Mouse (Mus musculus) heart, postnatal 36 days (tissue): ENCODE results near the gene Cdk6. TPM values are rescaled to one million over a fixed set of nuclear protein-coding genes. Genes with fewer than 3 reads are reported as not detected.
"Not testable (repeated sequence)": the region's sequence is repeated elsewhere in the genome, so short reads cannot be mapped to it uniquely, and the experiment has no call there.

Source experiments
- DNase-seq, 2 experiments: peaks; one replicate each; pipeline ENCODE4 v3.0.0; 2021 to 2022
- intact Hi-C: fragments of 180-260 bp; cut with DNase I; formaldehyde crosslinking; loops from one replicate; pipeline ENCODE4 v1.15.1; 2025
- total RNA-seq, 2 experiments: library from RNA; stranded (reverse); gene quantifications; 2 replicates each; pipeline ENCODE4 v1.2.3; 2021

Cdk6 gene
- total RNA-seq: 10 to 100 TPM; 10.6 to 14.0 TPM

- intact Hi-C loops: loop anchor here (2.0 to 5.0 kb wide), 3 partner anchors 81 to 143 kb away; no protein-coding TSS in a partner anchor
- peak; percentile 55 to 70 for DNase-seq
These were observed at the start of gene Cdk6 for GRCm38 (mm10) chr5:3341111-3341911. Gene Cdk6 (plus strand): TSS chr5:3341485.

GRCm38 (mm10) chr5:3293666-3294065, 47.6 kb upstream of the Cdk6 start:
- DNase-seq: no peak
- intact Hi-C loops: no loop called here

- peak in 1 of 2 experiments; percentile 5 for DNase-seq
- intact Hi-C loops: no loop called here
These were observed 40.4 kb upstream of the Cdk6 start for GRCm38 (mm10) chr5:3300801-3301457.

GRCm38 (mm10) chr5:3301535-3301934, 39.8 kb upstream of the Cdk6 start:
- DNase-seq: no peak
- intact Hi-C loops: no loop called here

- DNase-seq: no peak
- intact Hi-C loops: no loop called here
These were observed 37.4 kb upstream of the Cdk6 start for GRCm38 (mm10) chr5:3303876-3304275.

GRCm38 (mm10) chr5:3306146-3306545, 35.1 kb upstream of the Cdk6 start:
- intact Hi-C loops: no loop called here
- no peak for DNase-seq

GRCm38 (mm10) chr5:3309122-3309521, 32.2 kb upstream of the Cdk6 start:
- intact Hi-C loops: no loop called here
- no peak for DNase-seq

GRCm38 (mm10) chr5:3309587-3309986, 31.7 kb upstream of the Cdk6 start:
- intact Hi-C loops: no loop called here
- DNase-seq: no peak

- DNase-seq, intact Hi-C loops: not testable (repeated sequence)
These were observed 30.1 kb upstream of the Cdk6 start for GRCm38 (mm10) chr5:3311156-3311555.

- intact Hi-C loops, DNase-seq: not testable (repeated sequence)
These were observed 23.6 kb upstream of the Cdk6 start for GRCm38 (mm10) chr5:3317724-3318123.

- DNase-seq: no peak
- intact Hi-C loops: no loop called here
These were observed 21.1 kb upstream of the Cdk6 start for GRCm38 (mm10) chr5:3320225-3320624.

- intact Hi-C loops: no loop called here
- no peak for DNase-seq
These were observed 19.2 kb upstream of the Cdk6 start for GRCm38 (mm10) chr5:3322052-3322451.

GRCm38 (mm10) chr5:3324116-3324515, 17.2 kb upstream of the Cdk6 start:
- DNase-seq: no peak
- intact Hi-C loops: no loop called here

GRCm38 (mm10) chr5:3329361-3329760, 11.9 kb upstream of the Cdk6 start:
- no peak for DNase-seq

GRCm38 (mm10) chr5:3330932-3331331, 10.4 kb upstream of the Cdk6 start:
- intact Hi-C loops: no loop called here
- DNase-seq: no peak

More at GRCm38 (mm10) chr5:3329361-3329760, 11.9 kb upstream of the Cdk6 start:
- intact Hi-C loops: no loop called here

- not testable (repeated sequence) for DNase-seq
These were observed 8.3 kb upstream of the Cdk6 start for GRCm38 (mm10) chr5:3333019-3333418.

GRCm38 (mm10) chr5:3340340-3341058, 786 bp upstream of the Cdk6 start:
- intact Hi-C loops: loop anchor here (2.0 to 5.0 kb wide), 3 partner anchors 82 to 142 kb away; no protein-coding TSS in a partner anchor
- peak in 1 of 2 experiments; percentile 21 for DNase-seq

More at GRCm38 (mm10) chr5:3333019-3333418, 8.3 kb upstream of the Cdk6 start:
- intact Hi-C loops: not testable (repeated sequence)

GRCm38 (mm10) chr5:3341931-3342770, 866 bp downstream of the Cdk6 start:
- intact Hi-C loops: loop anchor here (2.0 to 5.0 kb wide), 4 partner anchors 80 to 191 kb away; no protein-coding TSS in a partner anchor
- DNase-seq: peak; percentile 49 to 67

GRCm38 (mm10) chr5:3342771-3343565, 1.7 kb downstream of the Cdk6 start:
- intact Hi-C loops: loop anchor here (1.0 to 5.0 kb wide), 4 partner anchors 79 to 192 kb away; no protein-coding TSS in a partner anchor

More at GRCm38 (mm10) chr5:3342771-3343565, 1.7 kb downstream of the Cdk6 start:
- peak; percentile 57 to 63 for DNase-seq
